Mouse (Mus musculus) embryonic fibroblast, embryonic 13.5 days (primary cell): ENCODE results near the gene Serpinf1.

Experiments
- CTCF ChIP-seq: IDR thresholded peaks from 2 replicates; pipeline ENCODE4 v1.5.1; 2011; ENCODE audit warnings: mild to moderate bottlenecking, control low read depth, low read length, moderate library complexity, borderline replicate concordance; ENCODE audit not compliant: insufficient read depth
- POLR2A ChIP-seq: IDR thresholded peaks from 2 replicates; pipeline ENCODE4 v1.6.1; 2011; ENCODE audit warnings: low read depth, mild to moderate bottlenecking, control low read depth, low read length, moderate library complexity

DNA sequence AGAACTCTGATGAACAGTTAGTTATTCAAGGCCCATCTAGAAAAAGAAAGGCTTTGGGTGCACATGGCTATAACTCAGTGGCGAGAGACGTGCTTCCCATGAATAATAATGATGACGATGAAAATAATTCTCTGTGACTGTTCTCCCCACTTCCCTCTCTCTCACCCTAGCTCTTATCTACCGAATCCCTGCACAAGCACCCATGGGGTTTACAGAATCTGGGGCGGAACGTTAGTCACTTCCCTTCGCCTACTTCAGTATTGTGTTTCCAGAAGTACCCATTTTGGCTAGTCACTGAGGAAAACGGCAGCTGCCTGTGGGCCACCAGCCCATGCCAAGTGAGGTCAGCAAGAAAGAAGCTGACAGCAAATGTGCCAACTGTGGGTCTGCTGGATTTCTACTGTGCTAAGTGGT, 36.1 kb upstream of the Serpinf1 start:
- TF ChIP-seq CTCF (no peak), POLR2A (no peak)
